Mouse (Mus musculus) heart, adult 2 months (tissue): ENCODE results near the gene Thsd4. TPM values are rescaled to one million over a fixed set of nuclear protein-coding genes. Genes with fewer than 3 reads are reported as not detected.

ENCODE experiments used
- DNase-seq, 2 experiments: peaks; one replicate each; pipeline ENCODE4 v3.0.0; 2021
- H3K27ac ChIP-seq: fragments of 200-600 bp; 2 replicates; pipeline ENCODE4 v1.8.1; 2022
- H3K27me3 ChIP-seq: fragments of 200-500 bp; 2 replicates; pipeline ENCODE4 v1.6.1; 2012; ENCODE audit warnings: mild to moderate bottlenecking, low read length, inconsistent platforms, mixed read lengths; ENCODE audit not compliant: control insufficient read depth, insufficient read depth
- H3K36me3 ChIP-seq: fragments of 200-500 bp; 2 replicates; pipeline ENCODE4 v1.6.1; 2012; ENCODE audit warnings: low read length, inconsistent platforms; ENCODE audit not compliant: control insufficient read depth, insufficient read depth
- H3K4me1 ChIP-seq: fragments of 200-500 bp; 2 replicates; pipeline ENCODE4 v1.6.1; 2011; ENCODE audit warnings: low read length; ENCODE audit not compliant: control insufficient read depth, insufficient read depth
- H3K4me3 ChIP-seq: fragments of 200-600 bp; 2 replicates; pipeline ENCODE4 v1.8.1; 2022
- H3K79me2 ChIP-seq: fragments of 200-500 bp; replicated peaks from 2 replicates; pipeline ENCODE4 v1.6.1; 2012; ENCODE audit warnings: mild to moderate bottlenecking, inconsistent platforms, low read length, moderate library complexity, mixed read lengths; ENCODE audit not compliant: control insufficient read depth, insufficient read depth
- H3K9ac ChIP-seq: fragments of 200-500 bp; 2 replicates; pipeline ENCODE4 v1.6.1; 2012; ENCODE audit warnings: low read depth, mild to moderate bottlenecking, control low read depth, inconsistent platforms, low read length, mixed read lengths
- CTCF ChIP-seq: fragments of 200-600 bp; IDR thresholded peaks from 2 replicates; pipeline ENCODE4 v1.8.1; 2022; ENCODE audit warnings: antibody characterized with exemption, mild to moderate bottlenecking, moderate library complexity
- EP300 ChIP-seq: fragments of 200-500 bp; IDR thresholded peaks from 2 replicates; pipeline ENCODE4 v1.6.1; 2011; ENCODE audit warnings: low read depth, low read length, control low read depth; ENCODE audit not compliant: insufficient read depth
- POLR2A ChIP-seq: fragments of 200-500 bp; IDR thresholded peaks from 2 replicates; pipeline ENCODE4 v1.6.1; 2011; ENCODE audit warnings: mild to moderate bottlenecking, low read depth, low read length, control low read depth; ENCODE audit not compliant: insufficient read depth
- WGBS: fragments of 180-500 bp; shearing (Covaris S2); methylation state at CpG from one replicate; pipeline ENCODE4 v1.1.7; 2018; 5-methylcytosine and 5-hydroxymethylcytosine counted together
- intact Hi-C: fragments of 180-260 bp; cut with DNase I; formaldehyde crosslinking; loops from one replicate; pipeline ENCODE4 v1.15.1; 2025
- polyA plus RNA-seq: library from polyadenylated mRNA; depleted of rRNA; stranded (reverse); fragments of >200 nt; gene quantifications from 2 replicates; pipeline ENCODE4 v1.2.3, GENCODE M21; 2012
- total RNA-seq, 2 experiments: library from RNA; stranded (reverse); gene quantifications; 2 replicates each; pipeline ENCODE4 v1.2.3; 2021

The Thsd4 gene
- total and polyA plus RNA-seq, 3 experiments = 3.5 to 5.2 (median 4.3) TPM

DNA sequence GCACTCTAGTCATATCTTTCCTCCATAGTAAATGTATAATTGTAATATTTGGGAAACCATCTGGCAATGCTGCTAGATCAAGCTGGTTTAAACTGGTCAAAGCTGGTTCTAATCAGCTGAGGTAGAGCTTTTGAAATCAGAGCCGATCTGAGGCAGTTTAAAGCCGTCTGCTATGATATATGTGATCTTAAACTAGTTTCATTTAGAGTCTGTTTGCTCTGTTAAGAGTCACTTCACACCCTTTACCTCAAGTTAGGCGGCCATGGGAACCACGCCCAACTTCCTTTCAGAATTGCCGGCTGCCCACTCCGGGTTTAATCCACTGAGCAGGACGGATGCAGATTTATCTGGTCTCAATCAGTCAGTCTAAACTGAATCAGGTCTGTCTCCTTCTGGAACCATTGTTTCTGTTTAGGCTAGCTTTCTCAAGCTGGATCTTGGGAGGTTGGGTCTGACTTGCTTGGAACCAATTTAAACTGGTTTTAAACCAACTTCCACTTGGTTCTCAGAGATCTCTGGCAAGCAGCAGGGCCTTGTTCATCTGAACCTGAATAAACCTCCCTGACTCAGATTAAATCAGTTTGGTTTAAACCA is 21.7 kb upstream of the Thsd4 start:
- 73% methylated on average over 7 of the region's 7 CpGs for WGBS
- Histone ChIP-seq H3K79me2 (no peaks in the 10 kb centered on the region; the same call in 1 of the 2 replicates), H3K9ac (no peak overlapping the region), H3K36me3 (peaks cover 4% of the 10 kb centered on the region; the same call in 1 of the 2 replicates), H3K4me1 (peaks cover 3% of the 10 kb centered on the region; the same call in 1 of the 2 replicates), H3K4me3 (no peak overlapping the region), H3K27ac (no peak overlapping the region), H3K27me3 (no peaks in the 10 kb centered on the region)
- intact Hi-C loops = no loop called here
- TF ChIP-seq POLR2A = no peak
- DNase-seq = no peak

DNA sequence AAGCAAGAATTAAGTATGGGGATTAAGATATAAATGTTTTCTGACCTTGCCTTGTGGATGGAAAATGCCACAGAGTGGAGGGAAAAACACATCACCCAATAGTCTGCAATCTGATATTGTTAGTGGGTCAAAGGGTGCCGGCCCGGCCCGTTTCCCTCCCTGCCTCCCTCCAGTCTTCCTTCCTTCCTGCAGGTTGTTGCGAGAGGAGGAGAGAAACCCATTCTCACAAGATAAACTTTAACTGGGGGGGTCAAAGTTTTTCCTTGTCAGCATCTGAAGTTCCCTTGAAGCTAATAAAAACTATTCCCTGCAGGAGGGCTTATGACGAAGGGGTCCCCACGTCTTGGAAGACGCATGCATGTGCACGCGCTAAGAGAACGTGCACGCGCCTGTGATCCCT is 8.5 kb upstream of the Thsd4 start:
- H3K9ac ChIP-seq = no peak overlapping the region
- no peaks in the 10 kb centered on the region for H3K79me2 ChIP-seq
- TF ChIP-seq POLR2A (no peak), EP300 (no peak), CTCF (no peak)
- H3K36me3 ChIP-seq = no peaks in the 10 kb centered on the region
- peak overlapping the region; percentile 54 for H3K27ac ChIP-seq
- H3K27me3 ChIP-seq = no peaks in the 10 kb centered on the region
- peaks cover 13% of the 10 kb centered on the region for H3K4me1 ChIP-seq
- intact Hi-C loops = no loop called here
- no peak overlapping the region for H3K4me3 ChIP-seq
- no peak for DNase-seq
- 60% methylated on average over 12 of the region's 12 CpGs for WGBS

DNA sequence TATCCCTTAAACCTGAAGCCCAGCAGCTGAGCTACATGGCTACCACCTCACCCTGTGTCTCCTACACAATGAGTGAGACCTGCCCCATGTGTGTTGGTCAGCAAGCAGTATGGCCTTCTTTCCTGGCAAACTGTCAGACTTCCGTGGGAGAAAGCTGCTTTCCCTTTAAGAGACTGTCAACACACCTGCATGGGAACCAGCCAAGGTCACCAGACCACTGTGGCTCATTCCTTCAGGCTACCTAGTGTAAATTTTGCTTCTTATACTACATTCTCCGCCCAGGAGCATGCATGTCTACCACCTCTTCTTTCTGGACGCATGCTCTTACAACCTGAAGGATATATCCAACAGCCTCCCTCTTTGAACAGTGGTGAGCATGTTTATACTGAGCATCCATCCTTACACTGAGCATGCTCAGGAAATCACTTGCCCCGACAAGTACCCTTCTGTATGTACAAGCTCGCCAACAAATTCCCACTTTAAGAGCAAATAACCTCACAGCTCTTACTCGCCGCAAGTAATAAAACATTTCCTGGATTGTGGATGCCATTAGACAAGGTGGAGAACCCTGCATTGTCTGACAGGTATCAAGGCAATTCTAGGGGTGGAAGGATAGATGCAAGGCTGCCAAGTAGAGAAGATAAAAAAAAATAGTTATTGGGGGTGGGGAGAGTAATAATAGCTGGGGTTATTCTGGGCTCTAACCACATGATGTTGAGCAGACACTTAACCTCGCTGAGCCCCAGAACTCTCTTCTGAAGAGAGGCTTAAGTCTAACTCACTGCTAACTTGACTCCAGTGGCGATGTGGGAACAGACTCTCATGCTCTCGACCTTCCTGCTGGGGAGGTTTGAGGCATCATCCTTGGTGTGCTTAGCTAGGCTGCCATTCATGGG is 7.8 kb upstream of the Thsd4 start:
- no peak overlapping the region for H3K4me3 ChIP-seq
- TF ChIP-seq POLR2A (peak; percentile 44; the same call in 1 of the 2 replicates), EP300 (0 out of 2 replicates have a peak, but pooled peaks have one; percentile 10), CTCF (no peak)
- no peak for DNase-seq
- peaks cover 13% of the 10 kb centered on the region for H3K4me1 ChIP-seq
- peak overlapping the region; percentile 54 for H3K27ac ChIP-seq
- intact Hi-C loops = no loop called here
- H3K9ac ChIP-seq = no peak overlapping the region
- H3K27me3 ChIP-seq = no peaks in the 10 kb centered on the region
- no peaks in the 10 kb centered on the region for H3K79me2 ChIP-seq
- 60% methylated on average over 10 of the region's 10 CpGs for WGBS
- no peaks in the 10 kb centered on the region for H3K36me3 ChIP-seq

DNA sequence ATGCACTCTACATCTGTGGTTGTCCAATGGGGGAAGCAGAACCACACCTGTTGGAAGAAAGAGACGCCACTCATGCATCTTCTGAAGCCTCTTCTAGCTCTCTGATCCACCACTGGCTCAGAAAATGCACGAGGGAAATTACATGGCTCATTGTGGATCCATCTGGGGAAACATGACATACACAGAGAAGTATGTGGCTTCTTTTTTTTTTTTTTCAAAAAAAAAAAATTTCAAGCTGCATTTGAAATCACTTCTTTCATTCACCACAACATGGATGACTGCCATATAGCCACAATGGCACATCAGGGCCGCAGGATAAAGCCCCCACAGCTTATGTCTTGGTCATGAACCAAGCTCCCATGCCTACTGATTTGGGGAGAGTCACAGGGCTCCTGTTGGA is 6.4 kb upstream of the Thsd4 start:
- Histone ChIP-seq H3K36me3 (no peaks in the 10 kb centered on the region), H3K27me3 (no peaks in the 10 kb centered on the region), H3K79me2 (no peaks in the 10 kb centered on the region), H3K4me3 (no peak overlapping the region), H3K9ac (no peak overlapping the region), H3K4me1 (peaks cover 13% of the 10 kb centered on the region), H3K27ac (no peak overlapping the region; the same call in 1 of the 2 replicates)
- intact Hi-C loops = no loop called here
- TF ChIP-seq POLR2A (no peak), EP300 (no peak), CTCF (no peak)
- 41% methylated on average over 3 of the region's 3 CpGs for WGBS
- DNase-seq = no peak

DNA sequence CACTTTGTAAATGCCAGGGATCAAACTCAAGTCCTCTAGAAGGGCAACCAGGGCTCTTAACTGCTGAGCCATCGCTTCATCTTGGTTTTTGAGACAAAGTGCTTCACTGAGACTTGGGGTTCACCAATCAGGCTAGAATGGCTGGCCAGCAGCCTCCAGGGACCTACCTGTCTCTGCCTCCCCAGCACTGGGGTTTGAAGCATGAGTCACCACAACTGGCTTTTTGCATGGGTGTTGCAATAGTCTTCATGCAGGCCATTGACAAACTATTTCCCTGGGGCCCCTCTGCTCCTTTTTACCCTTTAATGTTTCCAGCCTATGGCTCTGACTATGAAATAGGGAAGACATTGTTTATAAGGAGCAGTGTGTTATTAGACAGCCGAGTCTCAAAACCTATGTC is 6.0 kb upstream of the Thsd4 start:
- Histone ChIP-seq H3K9ac (peak overlapping the region; percentile 29; the same call in 1 of the 2 replicates), H3K27ac (peak overlapping the region; percentile 57), H3K4me3 (no peak overlapping the region), H3K4me1 (peaks cover 13% of the 10 kb centered on the region), H3K79me2 (no peaks in the 10 kb centered on the region), H3K36me3 (no peaks in the 10 kb centered on the region), H3K27me3 (no peaks in the 10 kb centered on the region)
- 90% methylated on average over 2 of the region's 2 CpGs for WGBS
- no peak for DNase-seq
- intact Hi-C loops = no loop called here
- no peak for TF ChIP-seq EP300
- TF ChIP-seq POLR2A = no peak
- no peak for TF ChIP-seq CTCF

DNA sequence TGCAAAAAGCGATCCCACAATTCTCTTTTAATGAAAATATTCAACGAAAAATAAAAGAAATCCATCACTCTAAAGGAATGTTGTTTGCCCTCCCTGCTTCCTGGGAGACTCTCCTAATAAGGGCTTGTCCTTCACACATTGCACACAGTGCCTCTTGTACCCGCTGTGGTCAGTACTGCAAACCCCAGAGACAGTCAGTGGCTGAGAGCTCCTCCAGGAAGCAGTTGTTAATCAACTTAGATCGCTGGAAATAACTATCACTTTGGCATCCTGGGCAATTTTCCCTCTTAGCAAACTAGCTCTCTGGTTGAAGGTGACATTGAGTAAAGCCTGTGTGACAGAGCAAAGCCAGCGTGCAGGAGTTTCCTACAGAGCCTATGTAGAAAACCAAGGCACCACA is 5.2 kb upstream of the Thsd4 start:
- Histone ChIP-seq H3K4me1 (peaks cover 13% of the 10 kb centered on the region), H3K27ac (peak overlapping the region; percentile 57), H3K9ac (peak overlapping the region; percentile 74), H3K4me3 (no peak overlapping the region), H3K36me3 (no peaks in the 10 kb centered on the region), H3K79me2 (no peaks in the 10 kb centered on the region), H3K27me3 (no peaks in the 10 kb centered on the region)
- no peak for DNase-seq
- no peak for TF ChIP-seq EP300
- peak; percentile 59; the same call in 1 of the 2 replicates for TF ChIP-seq POLR2A
- 38% methylated on average over 5 of the region's 5 CpGs for whole genome bisulfite sequencing
- intact Hi-C loops = no loop called here
